Mouse (Mus musculus) megakaryocyte, embryonic 14.5 days (primary cell): Measurements from ENCODE around the gene Rsph10b.

Source experiments
- FLI1 ChIP-seq: IDR thresholded peaks from 2 replicates; pipeline ENCODE4 v1.6.1; 2012; ENCODE audit warnings: low read length, inconsistent platforms, mixed read lengths
- GATA1 ChIP-seq: IDR thresholded peaks from 3 replicates; pipeline ENCODE4 v1.6.1; 2012; ENCODE audit warnings: mixed read lengths, low read length, inconsistent platforms, borderline replicate concordance

DNA sequence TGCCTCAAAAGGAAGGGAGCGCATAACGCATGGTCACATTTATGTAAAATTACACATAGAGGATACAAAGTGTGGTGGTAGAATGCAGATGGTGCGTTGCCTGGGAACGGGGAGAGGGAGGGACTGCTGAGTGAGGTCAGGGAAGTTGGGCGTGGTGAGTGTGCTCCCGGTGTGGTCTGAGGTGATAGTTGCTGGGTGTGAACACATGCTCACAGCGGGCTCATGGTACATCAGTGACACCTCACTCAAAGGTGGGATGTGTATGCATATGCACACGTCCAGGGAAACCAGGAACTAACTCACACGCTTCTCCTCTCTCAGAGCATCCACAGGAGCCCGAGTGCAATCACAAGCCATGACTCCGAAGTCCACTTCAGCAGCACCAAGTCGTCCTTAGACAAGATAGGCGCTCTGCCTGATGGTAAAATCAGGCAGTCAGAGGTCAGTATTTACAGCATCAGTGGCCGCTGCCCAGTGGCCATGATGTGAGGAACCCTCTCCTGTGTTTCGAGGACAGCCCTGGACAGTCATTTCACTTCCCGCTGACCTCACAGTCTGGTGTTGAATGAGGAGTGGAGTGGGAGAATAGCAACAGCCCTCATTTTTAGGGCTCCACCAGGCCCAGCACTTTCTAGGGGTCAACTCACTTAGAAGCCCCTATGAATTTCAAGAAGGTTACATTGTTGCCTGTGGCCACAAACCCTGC, 44.0 kb downstream of the Rsph10b start:
- TF ChIP-seq GATA1 (no peak), FLI1 (no peak)
